In genomic region chr11:100319492-100320171, GRCm38 (mm10) we compare ENCODE assay signal across 8 mouse cellular contexts. TPM values are rescaled to one million over a fixed set of nuclear protein-coding genes. Genes with fewer than 3 reads are reported as not detected.
DNase-seq lines count a peak whose midpoint lies in the region; ATAC-seq and TF ChIP-seq lines count a peak whose summit lies in the region.

Gene Eif1, plus strand, starts transcription at chr11:100319885.

- peak within 1 kb of the TSS; percentile 95 for H3K9ac ChIP-seq in hindbrain, embryonic 13.5 days

- H3K9me3 ChIP-seq in hindbrain, embryonic 13.5 days = no peaks in the 10 kb centered on the region

- peaks cover 18% of the 10 kb centered on the region for H3K36me3 ChIP-seq in hindbrain, embryonic 13.5 days

- peak within 1 kb of the TSS; percentile 74 for H3K4me3 ChIP-seq in hindbrain, embryonic 13.5 days

- no peaks in the 10 kb centered on the region for H3K27me3 ChIP-seq in Patski
- no peaks in the 10 kb centered on the region for H3K27me3 ChIP-seq in hindbrain, embryonic 13.5 days

- TF ChIP-seq CTCF in Patski (IDR thresholded peaks at IDR 0.05) = no peak

- H3K4me2 ChIP-seq in hindbrain, embryonic 13.5 days = peak within 1 kb of the TSS; percentile 91

- peak; percentile 96 for DNase-seq in Patski (ENCODE audit: low read depth, low spot score)
- peak; percentile 100 for DNase-seq in cerebellum, postnatal 14 days
- peak; percentile 99 to 100 for DNase-seq in frontal cortex, postnatal 14 days (ENCODE audit: low spot score in 2 of 2)
- DNase-seq in layer of hippocampus, postnatal 25 days (ENCODE audit: extremely low spot score in 1 of 2, low spot score in 1 of 2) = peak; percentile 98 to 99
- peak; percentile 100 for DNase-seq in lung, postnatal 25 days (ENCODE audit: low spot score)
- peak; percentile 100 for DNase-seq in retina, embryonic 14.5 days (ENCODE audit: low spot score)
- peak; percentile 100 for DNase-seq in thymus, postnatal 4 days

- POLR2A ChIA-PET in Patski (lab: Charles Lee) = interaction anchor here (0.7 to 1.1 kb wide), 3 partner anchors 8 to 15 kb away, joined by 3 to 4 read pairs (median 4); no protein-coding TSS in a partner anchor

- peak; percentile 77 for ATAC-seq in Patski
- peak; percentile 90 for ATAC-seq in hindbrain, embryonic 13.5 days (ENCODE audit: low FRiP score)

- CTCF ChIA-PET in Patski (lab: Charles Lee) = no interaction called here

- WGBS in hindbrain, embryonic 13.5 days = under 1% methylated on average over 57 of the region's 58 CpGs

- peak within 1 kb of the TSS; percentile 99 for H3K27ac ChIP-seq in hindbrain, embryonic 13.5 days

- in situ Hi-C loops in Patski (cut with MboI; ENCODE audit: low pct_unique_long_range_greater_than_20kb) = no loop called here

- H3K4me1 ChIP-seq in hindbrain, embryonic 13.5 days (replicated peaks) = peaks cover 19% of the 10 kb centered on the region

RNA-seq across cellular contexts. Expression of gene Eif1, which starts in this region (rescaled TPM):
- 674 TPM for polyA plus RNA-seq in Patski (2021)
- polyA plus RNA-seq in hindbrain, embryonic 13.5 days (2015; fragmentation: Nextera tagmentation; extraction: Ambion mirVana) = 1,398 and 1,436 TPM in 2 replicates
- total RNA-seq in layer of hippocampus, postnatal 25 days (2021) = 100 to 1,000 TPM; 723 to 806 TPM

Comparison
In these comparisons a context has a peak if more than half of its experiments do, and no peak if none do; other contexts are left out.
1. Peak in every context shown above with its lines: DNase-seq, ATAC-seq, H3K4me3 ChIP-seq and H3K27ac ChIP-seq.